Mouse (Mus musculus): ENCODE results near the gene Mus81.
A peak's percentile ranks its signal among the peaks of the same experiment; 100 is the strongest.

Gene Mus81

GRCm38 (mm10) chr19:5433951-5434350 is 54.3 kb downstream of the Mus81 start:
- no peak for DNase-seq

- peak; percentile 82 for DNase-seq
These were observed 55.0 kb downstream of the Mus81 start for GRCm38 (mm10) chr19:5432992-5433852.

Data from lung, postnatal 10 days (tissue).